Comparison of ENCODE assay signal across 16 mouse cellular contexts in genomic region chr16:73754302-73754701, GRCm38 (mm10).
DNase-seq lines count a peak whose midpoint lies in the region; ATAC-seq and TF ChIP-seq lines count a peak whose summit lies in the region.
"Had no signal": no experiment of that assay in that cellular context is flagged by ENCODE, and none has a peak within 500 bp of the region (broad histone marks: within the 10 kb centered on the region; RNA-seq: fewer than 3 reads in every experiment).

No protein-coding gene starts in this region.

- no peak overlapping the region for H3K4me3 ChIP-seq in embryonic facial prominence, embryonic 11.5 days (ENCODE audit: low read depth, low read length)
- no peak overlapping the region for H3K4me3 ChIP-seq in embryonic facial prominence, embryonic 10.5 days
- H3K4me3 ChIP-seq in lung, postnatal 0 days (ENCODE audit: low read depth, low read length) = no peak overlapping the region
- no peak overlapping the region for H3K4me3 ChIP-seq in lung, adult 2 months (replicated peaks; ENCODE audit: extremely low read depth, low read depth, low read length)
- no peak overlapping the region for H3K4me3 ChIP-seq in forebrain, embryonic 10.5 days
- H3K4me3 ChIP-seq: embryonic facial prominence, embryonic 13.5 days; layer of hippocampus, adult 2 months; megakaryocyte, embryonic 14.5 days had no signal

- H3K9me3 ChIP-seq in embryonic facial prominence, embryonic 11.5 days (replicated peaks; ENCODE audit: control insufficient read depth, low read length) = no peaks in the 10 kb centered on the region
- H3K9me3 ChIP-seq in embryonic facial prominence, embryonic 10.5 days = no peaks in the 10 kb centered on the region
- H3K9me3 ChIP-seq in lung, postnatal 0 days (ENCODE audit: low read length) = no peaks in the 10 kb centered on the region
- H3K9me3 ChIP-seq in forebrain, embryonic 10.5 days = no peaks in the 10 kb centered on the region
- H3K9me3 ChIP-seq: embryonic facial prominence, embryonic 13.5 days; megakaryocyte, embryonic 14.5 days had no signal

- TF ChIP-seq CTCF in lung, postnatal 0 days (IDR thresholded peaks at IDR 0.05) = no peak
- TF ChIP-seq CTCF in lung, adult 2 months (IDR thresholded peaks at IDR 0.05; ENCODE audit: insufficient read depth, low read length) = no peak

- TF ChIP-seq POLR2A in lung, adult 2 months (IDR thresholded peaks at IDR 0.05; ENCODE audit: borderline replicate concordance, extremely low read depth, low read depth, low read length) = no peak

- no peak for ATAC-seq in embryonic facial prominence, embryonic 11.5 days (replicated peaks; ENCODE audit: insufficient number of reproducible peaks, low FRiP score, low TSS enrichment, low read depth)
- no peak for ATAC-seq in lung, postnatal 0 days
- ATAC-seq: forebrain, embryonic 16.5 days had no signal

- no peak for TF ChIP-seq EP300 in lung, postnatal 0 days (IDR thresholded peaks at IDR 0.05)

- H3K4me2 ChIP-seq in embryonic facial prominence, embryonic 11.5 days (ENCODE audit: low read depth, low read length) = no peak overlapping the region
- no peak overlapping the region for H3K4me2 ChIP-seq in lung, postnatal 0 days (replicated peaks; ENCODE audit: low read depth, low read length)
- H3K4me2 ChIP-seq: embryonic facial prominence, embryonic 13.5 days; hindbrain, embryonic 14.5 days had no signal

- no peaks in the 10 kb centered on the region for H3K4me1 ChIP-seq in embryonic facial prominence, embryonic 11.5 days (ENCODE audit: control insufficient read depth, insufficient read depth, low read length)
- 0 out of 2 replicates have a peak, but pooled peaks cover 3% of the 10 kb centered on the region for H3K4me1 ChIP-seq in embryonic facial prominence, embryonic 10.5 days
- H3K4me1 ChIP-seq in lung, postnatal 0 days (ENCODE audit: insufficient read depth, low read depth, low read length) = no peaks in the 10 kb centered on the region
- H3K4me1 ChIP-seq in lung, adult 2 months (ENCODE audit: control insufficient read depth, insufficient read depth, low read length) = no peaks in the 10 kb centered on the region
- H3K4me1 ChIP-seq in forebrain, embryonic 10.5 days = no peaks in the 10 kb centered on the region
- H3K4me1 ChIP-seq: embryonic facial prominence, embryonic 13.5 days; megakaryocyte, embryonic 14.5 days had no signal

- peak; percentile 66 for DNase-seq in embryonic facial prominence, embryonic 11.5 days (ENCODE audit: low spot score)
- no peak for DNase-seq in embryonic facial prominence, embryonic 10.5 days (ENCODE audit: low spot score)
- DNase-seq in lung, postnatal 0 days (ENCODE audit: low spot score) = peak; percentile 7
- no peak for DNase-seq in lung, adult 2 months
- peak; percentile 89 for DNase-seq in hindlimb bud, embryonic 11.5 days (ENCODE audit: extremely low spot score, low read depth, low spot score)
- DNase-seq in left cerebral cortex, postnatal 10 days (ENCODE audit: extremely low spot score in 1 of 2, low spot score in 2 of 2) = no peak
- no peak for DNase-seq in forebrain, embryonic 10.5 days (ENCODE audit: extremely low spot score, low spot score)
- DNase-seq: cerebellum, adult 8-10 months; heart, adult 11 months; kidney, adult 8-10 months; thymus, postnatal 4 days had no signal

- intact Hi-C loops in left cerebral cortex, postnatal 10 days (cut with DNase I) = no loop called here

- no peaks in the 10 kb centered on the region for H3K27me3 ChIP-seq in embryonic facial prominence, embryonic 11.5 days (ENCODE audit: control insufficient read depth, insufficient read depth, low read length)
- H3K27me3 ChIP-seq in embryonic facial prominence, embryonic 10.5 days (replicated peaks; ENCODE audit: low read depth, poor library complexity, severe bottlenecking) = no peaks in the 10 kb centered on the region
- H3K27me3 ChIP-seq in lung, postnatal 0 days (replicated peaks; ENCODE audit: insufficient read depth, low read length) = no peaks in the 10 kb centered on the region
- H3K27me3 ChIP-seq in forebrain, embryonic 10.5 days (ENCODE audit: poor library complexity, severe bottlenecking) = no peaks in the 10 kb centered on the region
- H3K27me3 ChIP-seq: embryonic facial prominence, embryonic 13.5 days; megakaryocyte, embryonic 14.5 days had no signal

- 41% methylated on average over 5 of the region's 5 CpGs for whole genome bisulfite sequencing in embryonic facial prominence, embryonic 11.5 days
- WGBS in embryonic facial prominence, embryonic 10.5 days = 65% methylated on average over 5 of the region's 5 CpGs
- WGBS in lung, postnatal 0 days = 67% methylated on average over 5 of the region's 5 CpGs
- WGBS in lung, adult 2 months = 61% methylated on average over 5 of the region's 5 CpGs
- WGBS in forebrain, embryonic 10.5 days = 85% methylated on average over 5 of the region's 5 CpGs

- H3K27ac ChIP-seq in embryonic facial prominence, embryonic 11.5 days (replicated peaks; ENCODE audit: low read depth, low read length) = no peak overlapping the region
- no peak overlapping the region for H3K27ac ChIP-seq in embryonic facial prominence, embryonic 10.5 days (replicated peaks)
- no peak overlapping the region for H3K27ac ChIP-seq in lung, postnatal 0 days (ENCODE audit: low read length)
- no peak overlapping the region for H3K27ac ChIP-seq in forebrain, embryonic 10.5 days
- H3K27ac ChIP-seq: embryonic facial prominence, embryonic 13.5 days; hindbrain, embryonic 14.5 days; layer of hippocampus, adult 2 months had no signal

- no peak overlapping the region for H3K9ac ChIP-seq in embryonic facial prominence, embryonic 11.5 days (replicated peaks; ENCODE audit: low read length)
- no peak overlapping the region for H3K9ac ChIP-seq in lung, postnatal 0 days (replicated peaks; ENCODE audit: low read depth)
- H3K9ac ChIP-seq: embryonic facial prominence, embryonic 13.5 days; hindbrain, embryonic 14.5 days had no signal

- H3K36me3 ChIP-seq in embryonic facial prominence, embryonic 11.5 days (replicated peaks; ENCODE audit: control insufficient read depth, insufficient read depth, low read depth, low read length) = no peaks in the 10 kb centered on the region
- H3K36me3 ChIP-seq in embryonic facial prominence, embryonic 10.5 days (replicated peaks) = no peaks in the 10 kb centered on the region
- H3K36me3 ChIP-seq in lung, postnatal 0 days (ENCODE audit: insufficient read depth, low read length) = no peaks in the 10 kb centered on the region
- no peaks in the 10 kb centered on the region for H3K36me3 ChIP-seq in forebrain, embryonic 10.5 days (replicated peaks)
- H3K36me3 ChIP-seq: embryonic facial prominence, embryonic 13.5 days had no signal

Comparison
In these comparisons a context has a peak if more than half of its experiments do, and no peak if none do; other contexts are left out.
1. DNase-seq: peak in embryonic facial prominence, embryonic 11.5 days (single experiment), lung, postnatal 0 days (single experiment) and hindlimb bud, embryonic 11.5 days (single experiment); none in embryonic facial prominence, embryonic 10.5 days (single experiment), lung, adult 2 months (single experiment), left cerebral cortex, postnatal 10 days (0 of 2) and forebrain, embryonic 10.5 days (single experiment).